Comparison of ENCODE assay signal across 8 mouse cellular contexts in the genomic region with DNA sequence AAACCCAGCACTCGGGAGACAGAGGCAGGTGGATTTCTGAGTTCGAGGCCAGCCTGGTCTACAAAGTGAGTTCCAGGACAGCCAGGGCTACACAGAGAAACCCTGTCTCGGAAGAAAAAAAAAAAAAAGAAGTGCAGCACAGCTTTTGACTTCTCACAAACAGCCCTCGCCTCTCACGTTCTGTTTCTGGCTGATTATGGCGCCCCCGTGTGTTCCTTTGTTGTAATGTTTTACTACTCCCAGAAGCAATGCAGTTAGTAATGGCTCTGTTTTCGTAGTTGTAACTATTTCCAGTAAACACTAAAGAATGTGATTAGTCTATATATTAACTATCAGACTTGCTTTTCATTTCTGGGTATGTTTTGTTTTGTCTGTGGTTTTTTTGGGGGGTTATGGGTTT. TPM values are rescaled to one million over a fixed set of nuclear protein-coding genes. Genes with fewer than 3 reads are reported as not detected.
A peak's percentile ranks its signal among the peaks of the same experiment; 100 is the strongest.
DNase-seq lines count a peak whose midpoint lies in the region; ATAC-seq and TF ChIP-seq lines count a peak whose summit lies in the region.
"Not testable (repeated sequence)": the region's sequence is repeated elsewhere in the genome, so short reads cannot be mapped to it uniquely, and the experiment has no call there.

No protein-coding gene starts in this region.

- H3K4me1 ChIP-seq in intestine, embryonic 14.5 days (replicated peaks; ENCODE audit: control insufficient read depth, insufficient read depth, low read length), result not testable (repeated sequence)

- not testable (repeated sequence) for H3K9me3 ChIP-seq in intestine, embryonic 14.5 days (ENCODE audit: control insufficient read depth, low read length)

- H3K4me3 ChIP-seq in gastrocnemius, adult 2 months; intestine, embryonic 14.5 days (ENCODE audit: low read depth, low read length): not testable (repeated sequence)

- not testable (repeated sequence) for H3K4me2 ChIP-seq in intestine, embryonic 14.5 days (ENCODE audit: low read length)

- not testable (repeated sequence) for ATAC-seq in intestine, embryonic 14.5 days (replicated peaks; ENCODE audit: low FRiP score, low TSS enrichment, low read depth)

- 14% methylated on average over 8 of the region's 8 CpGs for WGBS in intestine, embryonic 14.5 days

- DNase-seq in WW6 (ENCODE audit: low read depth, low spot score), result peak; percentile 61
- peak; percentile 84 to 88 for DNase-seq in cerebellum, postnatal 10 days
- peak; percentile 66 for DNase-seq in gastrocnemius, adult 2 months
- peak; percentile 85 for DNase-seq in intestine, embryonic 14.5 days (ENCODE audit: low spot score)
- peak; percentile 64 to 66 for DNase-seq in left cerebral cortex, postnatal 10 days (ENCODE audit: extremely low spot score in 1 of 2, low spot score in 2 of 2)
- DNase-seq in lung, postnatal 4 days, result peak; percentile 32 to 77
- DNase-seq in right cerebral cortex, postnatal 4 days, result peak; percentile 80
- peak; percentile 32 to 43 for DNase-seq in urinary bladder, postnatal 36 days (ENCODE audit: low spot score in 2 of 2)

- intact Hi-C loops in gastrocnemius, adult 2 months (cut with DNase I); left cerebral cortex, postnatal 10 days (cut with DNase I): not testable (repeated sequence)

- TF ChIP-seq CTCF in gastrocnemius, adult 2 months (IDR thresholded peaks at IDR 0.05), result peak; percentile 73

- H3K27ac ChIP-seq in gastrocnemius, adult 2 months; intestine, embryonic 14.5 days (ENCODE audit: low read depth): not testable (repeated sequence)

- H3K9ac ChIP-seq in intestine, embryonic 14.5 days (ENCODE audit: low read length), result not testable (repeated sequence)

- H3K36me3 ChIP-seq in intestine, embryonic 14.5 days (ENCODE audit: control insufficient read depth, insufficient read depth, low read length), result not testable (repeated sequence)

- H3K27me3 ChIP-seq in intestine, embryonic 14.5 days (replicated peaks; ENCODE audit: control insufficient read depth, insufficient read depth, low read length), result not testable (repeated sequence)

RNA-seq across cellular contexts. Expression of a gene that starts 20.2 kb away (rescaled TPM):
- total RNA-seq in gastrocnemius, adult 2 months (2021), result 10 to 100 TPM; 42.1 to 45.2 TPM
- 49.5 and 53.2 TPM in 2 replicates for polyA plus RNA-seq in intestine, embryonic 14.5 days (2014; fragmentation: Nextera tagmentation; extraction: Ambion mirVana)
- 10 to 100 TPM; 21.4 to 21.6 TPM for total RNA-seq in left cerebral cortex, postnatal 10 days (2021)
